Mouse (Mus musculus) left cerebral cortex, adult 18-20 months (tissue): Measurements from ENCODE around the gene Olfr720. TPM values are rescaled to one million over a fixed set of nuclear protein-coding genes. Genes with fewer than 3 reads are reported as not detected.

Experiments
- DNase-seq, 2 experiments: peaks; one replicate each; pipeline ENCODE4 v3.0.0; 2021 to 2022; ENCODE audit warnings: low spot score in 2 of 2, mixed read lengths in 1 of 2
- long read RNA-seq, 2 experiments: library from polyadenylated mRNA; stranded (forward); transcript quantifications; one replicate each; pipeline ENCODE4 v2.0.0; 2021
- total RNA-seq, 2 experiments: library from RNA; stranded (reverse); gene quantifications; 2 replicates each; pipeline ENCODE4 v1.2.3; 2021

Gene Olfr720
- total RNA-seq: not detected
- long read RNA-seq, experiment 1: 0 reads
- long read RNA-seq, experiment 2: 0 reads

DNA sequence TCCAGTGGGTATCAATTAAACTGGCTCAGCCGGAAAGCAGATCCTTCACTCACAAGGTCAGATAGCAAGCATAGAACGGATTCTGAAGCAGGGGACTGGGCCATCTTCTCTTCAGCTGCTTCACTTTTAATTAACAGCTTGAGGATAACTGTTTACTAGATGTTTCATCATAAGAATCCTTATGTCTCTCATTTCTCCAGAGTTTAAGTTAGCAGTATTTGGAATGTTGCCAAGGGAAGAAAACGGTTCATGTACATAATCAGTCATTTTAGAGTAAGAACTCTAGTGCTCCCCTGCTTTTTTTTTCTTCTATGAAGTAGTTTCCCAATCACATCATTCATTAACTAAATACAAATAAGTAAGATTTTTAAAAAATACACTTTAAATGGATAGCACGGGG lies at the start of gene Olfr720:
Gene Olfr720 (minus strand): TSS at position 101 of the 400 bp plus-strand sequence.
- DNase-seq: no peak

Other genes with a start within 250 kb of the Olfr720 start
- gene Atxn7, start 225.4 kb downstream of the Olfr720 start, total RNA-seq: 10 to 100 TPM; 24.6 to 28.3 TPM
- 100 to 1,000 TPM in 1 of 2 experiments, 10 to 100 TPM in 1; 95.3 to 104 TPM for gene Thoc7, start 225.0 kb downstream of the Olfr720 start, total RNA-seq
- gene Psmd6, start 65.9 kb downstream of the Olfr720 start, total RNA-seq: 100 to 1,000 TPM; 107 to 110 TPM
- gene Olfr31, start 136.0 kb upstream of the Olfr720 start, total RNA-seq: not detected
- 1 to 10 TPM; 3.4 TPM for gene Il3ra, start 159.4 kb upstream of the Olfr720 start, total RNA-seq
- gene Olfr721-ps1, start 214.5 kb upstream of the Olfr720 start, total RNA-seq: not detected